Mouse (Mus musculus) ES-Bruce4 (cell line): ENCODE measurements at regions not wholly inside any gene's neighbourhood (a gene's known extent, or its start where the extent isn't known, plus 50 kb on each side); places are given as distances from the start of the nearest gene placed in this dataset.

Experiments used
- H3K27ac ChIP-seq: 2 replicates; pipeline ENCODE4 v1.5.1; 2012; ENCODE audit warnings: low read length, inconsistent platforms; ENCODE audit not compliant: insufficient read depth
- H3K27me3 ChIP-seq: 2 replicates; pipeline ENCODE4 v1.6.1; 2012; ENCODE audit warnings: mild to moderate bottlenecking, low read length, inconsistent platforms; ENCODE audit not compliant: control insufficient read depth, poor library complexity, insufficient read depth, severe bottlenecking
- H3K36me3 ChIP-seq: 2 replicates; pipeline ENCODE4 v1.6.1; 2012; ENCODE audit warnings: inconsistent platforms, mild to moderate bottlenecking, low read length, moderate library complexity; ENCODE audit not compliant: control insufficient read depth, poor library complexity, insufficient read depth, severe bottlenecking
- H3K4me1 ChIP-seq: one replicate; pipeline ENCODE4 v1.8.1; 2011; ENCODE audit warnings: low read length; ENCODE audit not compliant: control insufficient read depth, insufficient read depth
- H3K4me3 ChIP-seq: 2 replicates; pipeline ENCODE4 v1.5.1; 2011; ENCODE audit warnings: low read depth, mild to moderate bottlenecking, low read length
- H3K9ac ChIP-seq: 2 replicates; pipeline ENCODE4 v1.6.1; 2012; ENCODE audit warnings: low read depth, mild to moderate bottlenecking, inconsistent platforms; ENCODE audit not compliant: poor library complexity, severe bottlenecking
- H3K9me3 ChIP-seq: replicated peaks from 2 replicates; pipeline ENCODE4 v1.6.1; 2012; ENCODE audit warnings: mild to moderate bottlenecking, low read length, inconsistent platforms; ENCODE audit not compliant: control insufficient read depth, poor library complexity, insufficient read depth, severe bottlenecking
- CTCF ChIP-seq: IDR thresholded peaks from one replicate; pipeline ENCODE4 v1.8.1; 2011; ENCODE audit warnings: low read depth, low read length
- EP300 ChIP-seq: IDR thresholded peaks from 2 replicates; pipeline ENCODE4 v1.6.1; 2011; ENCODE audit warnings: low read depth, low read length; ENCODE audit not compliant: insufficient read depth
- POLR2A ChIP-seq: IDR thresholded peaks from one replicate; pipeline ENCODE4 v1.8.1; 2011; ENCODE audit warnings: low read length; ENCODE audit not compliant: insufficient read depth

GRCm38 (mm10) chr1:126993061-126993640 lies 162.6 kb upstream of the Nckap5 start:
- H3K27ac ChIP-seq = no peak overlapping the region
- no peaks in the 10 kb centered on the region for H3K9me3 ChIP-seq
- no peak overlapping the region for H3K9ac ChIP-seq
- no peaks in the 10 kb centered on the region for H3K4me1 ChIP-seq
- TF ChIP-seq CTCF = peak; percentile 8
- TF ChIP-seq POLR2A = no peak
- no peaks in the 10 kb centered on the region for H3K27me3 ChIP-seq
- H3K4me3 ChIP-seq = no peak overlapping the region
- H3K36me3 ChIP-seq = no peaks in the 10 kb centered on the region

DNA sequence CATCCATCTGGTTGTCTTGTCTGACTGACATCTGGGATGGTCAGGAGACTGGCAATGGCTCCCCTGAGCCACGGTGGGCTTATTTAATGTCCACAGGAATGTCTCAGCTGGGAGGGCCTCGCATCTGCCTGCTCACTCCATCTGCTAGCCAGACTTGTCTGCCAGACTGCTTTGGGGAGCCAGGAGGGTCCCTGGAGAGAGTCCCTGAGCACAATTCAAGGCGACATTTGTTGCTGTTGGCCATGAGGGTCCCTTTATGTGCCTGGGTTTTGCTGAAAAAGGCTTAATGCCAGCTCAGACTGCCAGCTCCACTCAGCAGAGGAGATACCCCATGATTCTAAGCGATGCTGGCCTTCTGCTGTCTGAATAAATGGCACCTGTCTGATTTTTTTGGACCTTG lies 161.8 kb upstream of the Nckap5 start:
- Histone ChIP-seq H3K27ac (no peak overlapping the region), H3K4me3 (no peak overlapping the region), H3K9ac (no peak overlapping the region), H3K36me3 (no peaks in the 10 kb centered on the region), H3K4me1 (no peaks in the 10 kb centered on the region), H3K9me3 (no peaks in the 10 kb centered on the region), H3K27me3 (no peaks in the 10 kb centered on the region)
- TF ChIP-seq EP300 = no peak
- no peak for TF ChIP-seq POLR2A
- no peak for TF ChIP-seq CTCF

- Histone ChIP-seq H3K4me3 (no peak overlapping the region), H3K27ac (no peak overlapping the region), H3K9ac (no peak overlapping the region), H3K9me3 (peaks cover 22% of the 10 kb centered on the region), H3K36me3 (no peaks in the 10 kb centered on the region), H3K4me1 (no peaks in the 10 kb centered on the region), H3K27me3 (no peaks in the 10 kb centered on the region; the same call in 1 of the 2 replicates)
- TF ChIP-seq POLR2A = no peak
- no peak for TF ChIP-seq CTCF
- TF ChIP-seq EP300 = no peak
Measured at GRCm38 (mm10) chr1:126982805-126983204, 152.2 kb upstream of the Nckap5 start.

DNA sequence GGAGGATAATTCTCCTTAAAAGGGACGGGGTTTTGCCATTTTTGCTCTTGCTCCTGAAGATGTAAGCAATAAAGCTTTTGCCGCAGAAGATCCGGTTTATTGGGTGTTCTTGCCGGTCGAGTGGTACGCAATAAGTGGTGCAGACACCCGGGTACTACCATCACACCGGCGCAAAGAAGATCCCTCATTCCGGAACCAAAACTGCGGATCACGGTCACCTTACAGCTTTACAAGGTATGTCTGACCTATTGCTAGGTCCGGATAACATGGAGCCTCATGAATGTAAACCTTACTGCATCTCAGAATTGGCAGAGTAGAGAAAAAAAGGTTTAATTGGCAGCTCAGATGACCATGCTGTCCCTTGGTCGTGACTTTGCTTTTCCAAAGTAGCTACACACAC lies 149.7 kb upstream of the Nckap5 start:
- Histone ChIP-seq H3K4me1 (no peaks in the 10 kb centered on the region), H3K9me3 (peaks cover 22% of the 10 kb centered on the region), H3K27me3 (no peaks in the 10 kb centered on the region; the same call in 1 of the 2 replicates), H3K9ac (no peak overlapping the region), H3K4me3 (no peak overlapping the region), H3K36me3 (no peaks in the 10 kb centered on the region), H3K27ac (no peak overlapping the region)
- TF ChIP-seq EP300 (no peak), POLR2A (no peak), CTCF (no peak)

GRCm38 (mm10) chr1:126973871-126974270 lies 143.3 kb upstream of the Nckap5 start:
- TF ChIP-seq EP300 = no peak
- no peak for TF ChIP-seq POLR2A
- TF ChIP-seq CTCF = no peak
- Histone ChIP-seq H3K4me3 (no peak overlapping the region), H3K9ac (no peak overlapping the region), H3K9me3 (peaks cover 3% of the 10 kb centered on the region; the same call in 1 of the 2 replicates), H3K4me1 (no peaks in the 10 kb centered on the region), H3K36me3 (no peaks in the 10 kb centered on the region), H3K27me3 (no peaks in the 10 kb centered on the region), H3K27ac (no peak overlapping the region)

DNA sequence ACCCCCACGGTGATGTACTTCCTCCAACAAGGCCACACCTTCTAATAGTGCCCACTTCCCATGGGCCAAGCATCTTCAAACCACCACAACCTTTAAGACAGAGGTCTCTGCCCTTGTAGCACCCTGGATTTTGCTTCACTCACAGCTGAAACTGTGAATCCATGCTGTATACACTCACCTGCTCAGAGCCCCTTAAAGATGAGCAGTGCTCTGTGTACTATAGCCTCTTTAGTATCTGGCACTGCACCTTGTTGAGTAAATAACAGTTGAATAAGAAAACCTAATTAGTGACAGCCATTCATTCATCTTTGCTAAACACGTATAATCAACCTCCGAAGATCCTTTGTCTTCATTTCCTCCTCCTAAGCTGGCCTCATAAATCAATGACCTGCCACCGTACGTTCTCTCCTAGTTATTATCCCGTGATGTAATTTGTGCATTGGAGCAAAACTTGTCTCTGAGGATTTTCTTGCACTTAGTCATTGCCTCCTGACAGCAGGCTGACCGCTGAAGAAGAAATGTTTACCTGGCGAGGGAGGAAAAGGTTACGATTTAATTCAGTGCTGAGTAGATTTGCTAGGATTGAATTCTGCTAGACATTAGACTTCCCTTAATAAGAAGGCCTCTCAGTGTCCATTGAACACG lies 141.3 kb upstream of the Nckap5 start:
- TF ChIP-seq EP300 (no peak), POLR2A (no peak)

More for the DNA sequence above, 141.3 kb upstream of the Nckap5 start:
- H3K9me3 ChIP-seq = no peaks in the 10 kb centered on the region
- H3K27me3 ChIP-seq = no peaks in the 10 kb centered on the region
- H3K4me1 ChIP-seq = no peaks in the 10 kb centered on the region
- H3K4me3 ChIP-seq = no peak overlapping the region
- no peaks in the 10 kb centered on the region for H3K36me3 ChIP-seq
- H3K9ac ChIP-seq = no peak overlapping the region
- H3K27ac ChIP-seq = no peak overlapping the region
